Mouse (Mus musculus) heart, postnatal 25 days (tissue): ENCODE data around the gene Mcur1. TPM values are rescaled to one million over a fixed set of nuclear protein-coding genes. Genes with fewer than 3 reads are reported as not detected.

Source experiments
- DNase-seq: peaks from one replicate; pipeline ENCODE4 v3.0.0; 2022; ENCODE audit warnings: low spot score
- intact Hi-C: fragments of 180-260 bp; cut with DNase I; formaldehyde crosslinking; loops from one replicate; pipeline ENCODE4 v1.15.1; 2025
- total RNA-seq, 2 experiments: library from RNA; stranded (reverse); gene quantifications; 2 replicates each; pipeline ENCODE4 v1.2.3; 2021

The Mcur1 gene
- total RNA-seq, 2 experiments from 2014 or later = 45.0 to 46.3 TPM

- intact Hi-C loops = no loop called here
- no peak for DNase-seq
Measured at GRCm38 (mm10) chr13:43567141-43567891, 7.3 kb upstream of the Mcur1 start.

- DNase-seq = no peak
- intact Hi-C loops = no loop called here
Measured at GRCm38 (mm10) chr13:43566184-43566583, 6.2 kb upstream of the Mcur1 start.

- peak; percentile 23 for DNase-seq
- intact Hi-C loops = no loop called here
Measured at GRCm38 (mm10) chr13:43565346-43565745, 5.4 kb upstream of the Mcur1 start.

GRCm38 (mm10) chr13:43564733-43565132 is 4.7 kb upstream of the Mcur1 start:
- DNase-seq = no peak
- intact Hi-C loops = no loop called here

GRCm38 (mm10) chr13:43562726-43563125 is 2.7 kb upstream of the Mcur1 start:
- no peak for DNase-seq
- intact Hi-C loops = no loop called here

- intact Hi-C loops = no loop called here
- DNase-seq = peak; percentile 27
Measured at GRCm38 (mm10) chr13:43560458-43561411, 744 bp upstream of the Mcur1 start.

- intact Hi-C loops = loop anchor here (10.0 kb wide), 1 partner anchor 1954 kb away; the partner anchor contains the start of gene Tmem170b
- DNase-seq = no peak
Measured at GRCm38 (mm10) chr13:43558959-43559358, 1.0 kb downstream of the Mcur1 start.

GRCm38 (mm10) chr13:43558357-43558756 is 1.6 kb downstream of the Mcur1 start:
- intact Hi-C loops = loop anchor here (10.0 kb wide), 1 partner anchor 1954 kb away; the partner anchor contains the start of gene Tmem170b
- no peak for DNase-seq

GRCm38 (mm10) chr13:43556913-43557542 is 3.0 kb downstream of the Mcur1 start:
- intact Hi-C loops = loop anchor here (10.0 kb wide), 1 partner anchor 1952 kb away; the partner anchor contains the start of gene Tmem170b
- no peak for DNase-seq

GRCm38 (mm10) chr13:43555321-43555720 is 4.7 kb downstream of the Mcur1 start:
- DNase-seq = no peak
- intact Hi-C loops = loop anchor here (10.0 kb wide), 1 partner anchor 1951 kb away; the partner anchor contains the start of gene Tmem170b

- intact Hi-C loops = loop anchor here (5.0 to 10.0 kb wide), 2 partner anchors 373 to 1950 kb away; partner anchors contain the start of gene Tmem170b
- DNase-seq = no peak
Measured at GRCm38 (mm10) chr13:43554827-43555226, 5.2 kb downstream of the Mcur1 start.

- DNase-seq = no peak
- intact Hi-C loops = loop anchor here (5.0 to 10.0 kb wide), 2 partner anchors 368 to 1946 kb away; partner anchors contain the start of gene Tmem170b
Measured at GRCm38 (mm10) chr13:43550676-43551075, 9.3 kb downstream of the Mcur1 start.

- no peak for DNase-seq
- intact Hi-C loops = loop anchor here (5.0 to 10.0 kb wide), 4 partner anchors 68 to 1945 kb away; partner anchors contain the start of genes Nol7, Ranbp9 and Tmem170b
Measured at GRCm38 (mm10) chr13:43549870-43550269, 10.1 kb downstream of the Mcur1 start.

- intact Hi-C loops = loop anchor here (5.0 kb wide), 2 partner anchors 67 to 152 kb away; partner anchors contain the start of genes Nol7 and Ranbp9
- DNase-seq = no peak
Measured at GRCm38 (mm10) chr13:43549078-43549698, 10.8 kb downstream of the Mcur1 start.

- DNase-seq = no peak
- intact Hi-C loops = loop anchor here (5.0 kb wide), 2 partner anchors 66 to 151 kb away; partner anchors contain the start of genes Nol7 and Ranbp9
Measured at GRCm38 (mm10) chr13:43548617-43549016, 11.4 kb downstream of the Mcur1 start.

- intact Hi-C loops = loop anchor here (5.0 kb wide), 2 partner anchors 65 to 150 kb away; partner anchors contain the start of genes Nol7 and Ranbp9
Measured at GRCm38 (mm10) chr13:43546861-43547260, 13.1 kb downstream of the Mcur1 start.

GRCm38 (mm10) chr13:43540205-43540815 is 19.7 kb downstream of the Mcur1 start:
- DNase-seq = no peak
- intact Hi-C loops = no loop called here

More at GRCm38 (mm10) chr13:43546861-43547260, 13.1 kb downstream of the Mcur1 start:
- peak; percentile 53 for DNase-seq

- intact Hi-C loops = no loop called here
- DNase-seq = no peak
Measured at GRCm38 (mm10) chr13:43539409-43539808, 20.6 kb downstream of the Mcur1 start.
